Mouse (Mus musculus) T-cell, adult 2 months (primary cell): ENCODE data around the gene Pla2g3.

Experiments
- DNase-seq: peaks from one replicate; pipeline ENCODE4 v3.0.0; 2022; ENCODE audit warnings: low spot score

Gene Pla2g3

DNA sequence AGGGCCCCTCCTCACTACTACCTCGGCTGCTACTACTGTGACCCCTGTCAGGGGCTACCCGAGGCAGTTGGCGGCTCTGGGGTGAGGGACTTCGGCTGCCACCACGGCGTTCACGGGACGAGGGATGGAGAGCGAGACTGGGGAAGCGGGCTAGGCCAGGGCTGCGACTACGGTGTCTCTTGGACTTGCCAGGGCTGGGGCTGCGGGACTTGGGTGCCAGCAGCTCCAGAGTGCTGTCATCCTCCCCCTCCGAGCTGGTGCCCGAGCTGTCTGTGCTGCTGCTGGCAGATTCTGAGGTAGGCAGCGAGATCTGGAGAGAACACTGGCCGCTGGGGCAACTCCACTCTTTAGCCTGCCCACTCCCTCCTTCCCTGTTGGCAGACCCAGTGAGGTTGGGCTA lies 6.8 kb downstream of the Pla2g3 start:
- no peak for DNase-seq

DNA sequence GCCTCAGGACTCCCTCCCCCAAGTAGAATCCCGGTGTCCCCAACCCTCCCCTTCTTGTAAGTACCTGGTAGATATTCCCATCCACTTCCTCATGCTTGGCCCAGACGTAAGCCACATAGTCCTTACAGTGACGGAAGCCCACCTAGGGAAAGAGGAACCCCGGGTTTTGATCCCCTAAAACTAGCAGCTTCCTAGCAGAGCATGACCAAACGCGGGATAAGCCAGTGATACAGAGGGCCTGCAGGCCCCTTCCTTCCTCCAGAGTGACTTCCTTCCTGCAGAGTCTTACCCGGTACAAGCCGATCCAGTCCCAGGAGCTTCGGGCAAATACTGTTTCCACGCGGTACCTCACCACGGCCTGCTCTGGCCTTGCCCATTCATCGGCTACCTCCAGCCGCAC lies 7.4 kb downstream of the Pla2g3 start:
- no peak for DNase-seq

DNA sequence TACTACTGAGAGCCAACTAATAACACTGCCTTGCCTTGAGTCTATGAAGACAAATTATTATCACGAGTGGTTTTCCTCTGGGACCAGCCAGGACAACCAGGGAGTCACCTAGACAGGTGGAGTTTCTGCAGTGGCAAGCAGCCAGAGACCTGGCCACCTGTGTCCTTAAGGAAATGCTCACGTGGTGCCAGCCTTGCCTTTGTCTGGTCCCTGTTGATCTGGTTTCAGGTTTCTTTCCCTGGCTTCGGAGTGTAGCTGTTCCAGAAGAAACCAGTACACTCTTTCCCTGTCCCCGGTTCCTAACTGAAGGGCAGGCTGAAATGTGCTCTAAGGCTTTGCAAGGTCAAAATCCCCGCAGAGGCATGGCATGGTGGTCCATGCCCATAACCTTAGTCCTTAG lies 8.7 kb downstream of the Pla2g3 start:
- no peak for DNase-seq

DNA sequence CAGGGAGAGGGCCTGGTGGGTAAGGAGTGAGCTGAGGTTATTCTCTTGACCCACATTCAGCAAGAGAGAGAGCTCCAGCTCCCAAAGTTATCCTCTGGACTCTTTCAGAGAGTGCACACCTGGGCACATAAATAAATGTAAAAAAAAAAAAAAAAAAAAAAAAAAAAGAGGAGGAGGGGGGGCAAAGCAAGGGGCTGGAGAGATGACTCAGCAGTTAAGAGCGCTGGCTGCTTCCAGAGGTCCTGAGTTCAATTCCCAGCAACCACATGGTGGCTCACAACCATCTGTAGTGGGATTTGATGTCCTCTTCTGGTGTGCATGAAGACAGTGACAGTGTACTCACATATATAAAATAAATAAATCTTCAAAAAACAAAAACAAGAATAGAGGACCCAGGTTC lies 9.2 kb downstream of the Pla2g3 start:
- no peak for DNase-seq

DNA sequence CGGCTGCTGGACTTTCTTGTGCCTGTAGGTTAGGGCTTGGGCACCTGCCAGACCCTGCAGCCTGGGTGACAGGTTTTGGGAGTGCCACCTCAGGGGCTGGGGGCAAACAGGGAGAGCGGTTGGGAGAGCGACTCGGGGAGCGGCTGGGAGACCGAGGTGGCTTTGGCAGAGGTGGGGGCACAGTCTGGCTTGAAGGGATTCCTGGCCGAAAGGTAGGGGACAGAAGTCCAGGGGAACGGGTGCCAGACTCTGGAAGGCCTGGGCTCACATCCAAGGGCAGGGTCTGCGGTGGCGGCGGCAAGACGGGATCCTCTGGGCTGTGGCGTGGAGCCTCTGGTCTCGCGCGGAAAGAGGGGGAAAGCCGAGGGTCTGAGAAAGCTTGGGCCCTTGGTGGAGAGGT lies 14.0 kb downstream of the Pla2g3 start:
- no peak for DNase-seq

DNA sequence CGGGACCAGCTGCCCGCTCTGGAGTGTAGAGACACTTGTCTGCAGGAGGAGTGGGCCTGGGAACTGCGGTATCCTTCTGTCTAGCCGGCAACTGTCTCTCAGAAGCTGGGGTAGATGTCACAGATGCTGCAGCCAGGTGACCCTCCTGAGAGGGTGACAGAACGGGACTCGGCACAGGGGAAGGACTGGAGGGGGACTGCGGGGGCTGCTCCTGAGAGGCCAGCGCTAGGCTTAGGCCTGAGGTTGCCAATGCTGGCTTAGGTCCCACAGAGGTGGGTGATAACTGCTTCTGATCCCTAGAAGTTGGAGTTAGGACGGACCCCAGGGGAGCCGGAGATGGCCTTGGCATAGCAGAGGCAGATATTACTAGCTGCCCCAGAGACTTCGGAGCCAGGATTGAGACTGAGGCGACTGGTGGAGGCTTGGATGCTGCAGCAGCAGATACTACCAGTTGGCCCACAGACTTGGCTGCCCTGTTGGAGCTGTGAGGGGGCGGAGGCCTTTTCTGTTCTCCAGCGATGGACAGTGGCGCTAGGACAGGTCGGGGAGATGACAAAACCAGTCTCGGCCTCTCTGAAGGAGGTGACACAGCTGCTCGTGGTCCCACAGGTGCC lies 14.5 kb downstream of the Pla2g3 start:
- no peak for DNase-seq

DNA sequence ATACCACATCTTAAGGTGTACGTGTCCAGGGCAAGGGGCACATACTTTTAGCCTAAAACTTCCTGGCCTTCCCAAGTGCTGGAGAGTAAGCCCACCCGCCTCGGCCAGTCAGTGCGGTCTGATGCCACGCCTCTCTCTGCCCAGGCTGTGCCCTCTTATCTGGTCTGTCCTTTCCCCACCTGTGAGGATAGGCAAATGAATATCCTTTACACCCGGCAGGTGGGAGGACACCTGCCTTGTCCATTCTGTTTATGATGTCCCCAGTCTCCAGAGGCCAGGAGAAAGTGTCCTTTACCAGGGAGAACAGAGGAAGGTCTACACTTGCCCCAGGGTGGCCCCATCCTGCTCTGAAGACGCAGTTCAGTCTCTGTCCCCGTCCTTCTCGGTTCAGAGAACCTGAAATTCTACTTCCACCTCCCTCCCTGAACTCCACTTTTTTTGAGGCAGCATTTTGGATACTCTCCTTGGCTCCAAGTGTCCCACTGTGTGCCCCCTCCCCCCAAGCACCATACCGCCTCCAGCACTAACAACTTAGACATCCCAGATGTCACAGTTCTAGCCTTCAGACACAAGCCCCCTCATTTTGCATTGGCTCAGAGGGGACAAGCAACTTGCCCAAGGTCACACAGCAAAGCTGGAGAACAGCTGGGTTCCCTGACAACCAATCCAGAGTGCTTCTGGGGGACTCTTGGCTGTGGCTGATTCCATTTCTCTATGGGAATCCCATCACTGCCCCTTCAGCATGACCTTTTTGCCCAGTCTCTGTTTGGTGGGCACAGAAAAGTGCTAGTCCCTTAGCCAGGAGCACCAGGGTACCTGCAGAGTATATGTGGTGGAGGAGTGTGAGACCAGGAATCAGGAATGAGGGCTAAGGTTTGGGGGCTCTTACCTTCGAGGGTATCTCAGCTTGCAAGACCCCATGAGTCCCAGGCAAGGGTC lies 15.9 kb downstream of the Pla2g3 start:
- DNase-seq: no peak

DNA sequence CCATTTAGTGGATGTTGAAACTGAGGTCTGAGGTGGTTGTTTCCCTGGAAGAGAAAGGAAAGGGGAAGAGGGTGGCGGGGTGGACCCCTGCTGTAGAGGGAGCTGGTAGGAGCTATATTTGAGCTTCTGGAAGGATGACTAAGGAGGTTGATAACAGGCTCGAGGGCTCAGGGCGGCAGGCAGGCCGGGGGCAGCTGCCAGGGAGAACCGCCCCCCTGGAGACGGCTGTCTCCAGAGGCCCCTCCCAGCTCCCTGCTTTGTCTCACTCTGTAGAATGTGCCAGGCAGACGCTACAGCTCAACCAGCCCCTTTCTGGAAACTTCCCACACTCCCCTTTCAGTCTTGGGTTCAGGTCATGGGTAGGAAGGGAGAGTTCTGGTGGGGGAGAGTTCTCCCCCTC lies 20.1 kb downstream of the Pla2g3 start:
- no peak for DNase-seq

DNA sequence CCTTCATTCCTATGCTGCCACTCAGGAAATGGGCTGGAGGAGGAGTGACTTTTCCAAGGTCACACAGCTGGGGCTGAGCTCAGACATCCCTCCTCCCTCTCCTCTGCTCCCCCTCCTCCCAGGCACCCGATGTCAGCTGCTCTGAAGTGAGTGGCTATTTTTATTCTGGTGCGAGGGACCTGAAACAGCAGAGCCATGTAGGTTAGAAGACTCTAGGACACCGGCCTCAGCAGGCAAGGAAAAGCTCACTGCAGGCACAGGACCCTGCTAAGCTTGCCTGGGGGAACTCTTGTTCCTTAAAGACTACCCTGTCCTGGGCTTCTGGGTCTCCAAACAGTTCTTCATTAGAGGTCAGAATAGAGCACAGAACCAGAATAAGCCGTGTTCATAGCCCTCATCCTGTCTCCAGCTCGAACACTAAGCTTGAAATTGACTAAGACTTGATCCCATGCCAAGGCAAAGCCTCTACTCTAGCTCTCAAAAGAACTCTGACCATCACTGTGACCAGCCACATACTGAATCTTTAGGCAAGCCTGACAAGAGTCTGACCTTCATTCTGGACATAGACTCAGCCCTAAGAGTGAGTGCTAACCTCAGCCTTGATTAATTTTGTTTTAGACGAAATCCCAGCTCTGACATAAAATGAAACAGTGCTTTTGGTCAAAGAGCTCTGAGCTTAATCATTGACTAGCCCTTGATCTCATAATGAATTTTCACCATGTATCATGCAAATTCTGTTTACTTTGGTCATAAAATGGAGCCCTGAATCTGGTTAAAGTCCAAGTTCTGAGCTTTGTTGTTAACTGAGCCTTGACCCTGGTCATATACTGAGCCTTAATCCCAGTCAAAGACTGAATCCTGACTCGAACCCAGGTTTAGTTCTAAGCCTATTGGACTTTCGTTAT lies 21.3 kb downstream of the Pla2g3 start:
- no peak for DNase-seq

DNA sequence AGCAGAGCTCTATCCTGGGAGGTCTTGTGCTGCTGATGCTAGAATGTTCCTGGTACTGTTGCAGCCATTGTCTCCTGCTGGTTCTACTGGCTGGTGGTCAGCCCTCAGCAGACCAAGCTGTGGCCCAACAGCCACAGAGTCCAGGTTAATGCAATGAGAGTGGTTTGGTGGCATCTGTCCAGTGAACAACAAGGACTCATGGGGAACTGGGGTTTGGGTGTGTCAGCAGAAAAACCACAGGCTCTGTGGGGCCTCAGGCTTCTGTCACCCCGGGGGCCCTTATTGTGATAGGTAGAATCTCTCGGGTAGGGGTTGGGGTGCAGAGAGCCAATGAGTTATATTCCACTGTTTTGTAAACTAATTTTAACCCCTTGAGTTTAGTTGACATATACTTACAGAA lies 22.2 kb downstream of the Pla2g3 start:
- DNase-seq: no peak

DNA sequence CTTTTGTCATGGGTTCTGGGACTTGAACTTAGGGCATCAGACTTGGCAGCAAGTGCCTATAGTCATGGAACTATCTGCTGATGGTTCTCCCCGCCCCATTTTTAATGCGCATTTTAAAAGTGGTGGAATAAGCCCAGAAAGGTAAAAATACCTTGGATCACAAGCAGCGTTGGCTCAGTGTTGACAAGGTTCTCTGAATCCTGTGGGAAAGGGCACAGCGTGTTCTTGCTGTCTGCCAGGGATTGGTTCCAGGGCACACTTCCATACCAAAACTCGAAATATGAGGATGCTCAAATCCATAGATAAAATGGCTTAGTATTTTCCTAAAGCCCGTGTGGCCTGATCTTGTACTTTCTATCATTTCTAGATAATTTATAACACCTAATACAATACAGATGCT lies 25.2 kb downstream of the Pla2g3 start:
- no peak for DNase-seq

DNA sequence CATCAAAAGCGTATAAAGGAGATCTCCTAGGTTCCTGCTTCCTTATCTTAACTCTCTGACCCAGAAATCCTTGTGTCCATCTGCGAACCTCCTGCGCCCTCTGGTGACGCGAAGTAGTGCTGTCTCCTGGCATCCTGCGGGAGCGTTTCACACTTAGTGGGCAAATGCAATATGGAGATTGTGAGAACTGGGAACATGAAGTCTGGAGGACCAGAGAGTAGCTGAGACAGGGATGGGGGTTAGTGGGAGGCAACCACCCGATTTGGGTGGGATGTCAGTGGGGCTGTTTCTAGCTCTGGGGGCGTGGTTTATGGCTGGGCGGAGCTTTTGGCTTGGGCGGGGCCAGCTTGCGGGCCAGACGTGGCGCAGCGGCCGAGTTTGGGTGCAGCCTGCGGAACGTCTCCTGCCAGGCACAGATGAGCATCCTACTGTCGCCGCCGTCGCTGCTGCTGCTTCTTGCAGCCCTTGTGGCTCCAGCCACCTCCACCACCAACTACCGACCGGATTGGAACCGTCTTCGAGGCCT lies 26.5 kb downstream of the Pla2g3 start, which contains the start of gene Selenom:
Gene Selenom (plus strand): TSS at position 156 of the 526 bp plus-strand sequence.
- DNase-seq: peak; percentile 59

DNA sequence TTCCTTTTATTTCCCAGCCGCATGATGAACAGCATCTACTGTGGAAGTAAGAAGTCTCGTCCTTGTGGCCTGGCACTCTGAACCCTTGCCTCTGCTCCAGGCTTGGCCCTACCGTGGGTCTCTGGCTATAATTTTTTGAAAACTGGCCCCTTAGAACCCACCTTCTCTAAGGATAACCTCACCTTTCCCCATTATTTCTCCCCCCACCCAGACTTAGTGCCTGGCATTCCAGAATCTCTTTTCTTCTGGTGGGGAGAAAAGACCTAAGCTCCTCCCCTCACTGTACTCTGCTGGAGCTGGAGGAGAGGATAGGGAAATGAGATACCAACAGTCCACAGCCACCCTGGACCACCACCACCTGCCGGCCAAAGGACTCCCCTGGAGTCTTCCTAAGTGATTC lies 27.1 kb downstream of the Pla2g3 start:
- no peak for DNase-seq

DNA sequence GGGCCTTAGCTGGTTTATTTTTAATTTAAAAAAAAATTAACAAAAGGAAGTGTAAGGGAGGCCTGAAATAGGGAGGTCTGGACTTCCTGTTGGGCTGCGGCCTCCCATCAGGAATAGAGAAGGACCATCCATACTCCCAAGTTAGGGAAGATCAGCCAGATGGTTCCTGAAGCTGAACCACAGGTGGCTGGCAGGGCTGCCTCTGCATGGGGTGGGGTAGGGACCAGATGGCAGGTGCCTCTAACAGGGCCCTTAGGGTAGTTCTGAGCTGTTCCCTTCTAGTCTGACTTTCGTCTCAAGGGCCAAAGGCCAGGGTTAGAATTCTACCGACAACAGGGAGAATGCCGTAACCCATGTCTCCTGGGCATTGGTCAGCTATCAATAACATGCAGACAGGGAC lies 27.6 kb downstream of the Pla2g3 start:
- DNase-seq: no peak

DNA sequence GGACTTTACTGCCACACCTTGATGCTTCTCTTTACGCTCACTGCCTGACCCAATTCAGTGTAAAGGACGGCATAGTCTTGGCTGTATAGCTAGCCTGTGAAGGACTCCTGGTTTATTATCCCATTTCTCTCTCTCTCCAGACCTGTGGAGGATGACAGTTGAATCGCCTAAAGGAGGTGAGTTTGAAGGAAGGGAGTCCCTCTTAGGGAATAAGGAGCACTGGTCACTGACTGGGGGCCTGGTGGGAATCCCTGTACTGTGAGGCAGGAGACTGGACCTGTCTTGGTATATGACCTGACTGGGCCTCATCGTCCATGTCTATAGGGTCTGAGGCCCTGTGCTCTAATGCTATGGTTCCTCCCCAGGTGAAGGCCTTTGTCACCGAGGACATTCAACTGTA lies 28.0 kb downstream of the Pla2g3 start:
- DNase-seq: no peak

DNA sequence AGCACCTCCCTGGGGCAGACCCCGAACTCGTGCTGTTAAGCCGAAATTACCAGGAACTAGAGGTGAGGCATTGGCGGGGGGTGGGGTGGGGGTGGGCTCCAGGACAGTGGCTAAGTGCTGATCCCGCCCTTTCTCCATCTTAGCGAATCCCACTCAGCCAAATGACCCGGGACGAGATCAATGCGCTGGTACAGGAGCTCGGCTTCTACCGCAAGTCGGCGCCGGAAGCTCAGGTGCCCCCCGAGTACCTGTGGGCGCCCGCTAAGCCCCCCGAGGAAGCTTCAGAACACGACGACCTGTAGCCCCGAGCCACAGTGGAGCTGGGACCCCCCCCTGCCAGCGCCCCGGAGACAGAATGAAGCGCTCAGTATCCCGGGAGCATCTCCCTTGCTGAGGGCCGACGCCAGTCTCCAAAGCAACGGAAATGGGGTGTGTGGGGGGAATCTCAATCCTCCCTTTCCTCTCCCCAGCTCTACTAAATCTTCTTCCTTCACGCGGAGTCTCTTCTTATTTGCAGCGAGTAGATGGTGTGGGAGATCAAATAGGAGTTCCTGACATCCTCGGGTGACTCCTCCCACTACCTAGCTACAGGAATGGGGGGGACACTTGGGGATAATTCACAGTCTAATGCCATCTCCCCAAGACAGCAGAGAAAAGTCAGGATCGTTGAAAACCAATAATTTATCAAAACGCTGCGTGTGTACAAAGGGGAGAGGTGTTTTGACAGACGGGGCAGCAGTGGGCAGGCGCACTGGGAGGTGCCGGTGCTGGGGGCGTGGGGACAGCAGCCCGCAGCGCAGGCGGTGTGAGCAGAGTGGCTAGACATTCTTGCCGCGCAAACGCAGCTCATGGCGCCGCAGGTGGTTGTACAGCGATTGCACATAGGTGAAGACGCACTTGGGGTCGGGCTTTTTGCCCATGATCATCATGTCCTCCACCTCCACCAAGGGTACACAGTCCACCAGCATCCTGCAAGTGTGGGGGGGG lies 29.1 kb downstream of the Pla2g3 start:
- peak; percentile 64 for DNase-seq

DNA sequence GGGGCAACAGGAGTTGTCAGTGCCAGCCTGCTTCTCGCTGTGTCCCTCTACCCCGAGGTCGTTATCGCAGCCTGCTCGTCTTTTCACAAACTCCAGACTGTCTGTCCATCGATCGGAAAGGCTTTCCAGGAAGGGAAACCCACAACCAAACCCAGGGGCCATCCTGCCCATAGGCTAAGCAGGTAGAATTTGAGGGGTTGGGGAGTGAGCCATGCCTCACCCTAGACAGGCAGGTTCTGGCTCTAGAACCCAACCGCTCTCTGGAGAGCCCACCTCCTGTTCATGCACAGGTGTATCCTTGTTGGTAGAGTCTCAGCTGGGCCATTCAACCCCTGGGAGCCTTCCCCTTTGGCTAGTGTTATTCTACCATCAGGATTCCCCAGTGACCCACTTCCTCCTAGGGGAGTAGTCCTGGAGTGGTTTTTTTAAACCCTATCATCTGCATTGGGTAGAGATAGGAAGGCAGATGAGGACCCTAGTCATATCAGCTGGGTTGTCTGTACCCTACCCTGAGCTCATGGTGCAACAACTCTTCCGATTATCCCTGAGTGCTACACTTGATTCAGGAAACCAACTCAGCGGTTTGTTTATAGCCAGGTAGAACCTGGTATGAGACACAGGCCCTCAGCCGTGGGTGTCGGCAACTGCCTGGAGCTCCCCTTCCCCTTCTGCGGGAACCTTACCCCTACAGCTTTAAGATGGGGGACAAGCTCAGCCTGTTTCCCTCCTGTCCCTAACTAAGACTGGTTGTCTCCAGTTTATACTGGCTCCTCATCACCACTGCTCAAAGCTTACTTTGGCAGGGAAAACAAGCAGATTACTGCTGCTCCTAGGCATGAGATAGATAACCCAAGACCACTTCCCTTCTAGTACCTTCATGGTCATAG lies 30.0 kb downstream of the Pla2g3 start:
- no peak for DNase-seq

DNA sequence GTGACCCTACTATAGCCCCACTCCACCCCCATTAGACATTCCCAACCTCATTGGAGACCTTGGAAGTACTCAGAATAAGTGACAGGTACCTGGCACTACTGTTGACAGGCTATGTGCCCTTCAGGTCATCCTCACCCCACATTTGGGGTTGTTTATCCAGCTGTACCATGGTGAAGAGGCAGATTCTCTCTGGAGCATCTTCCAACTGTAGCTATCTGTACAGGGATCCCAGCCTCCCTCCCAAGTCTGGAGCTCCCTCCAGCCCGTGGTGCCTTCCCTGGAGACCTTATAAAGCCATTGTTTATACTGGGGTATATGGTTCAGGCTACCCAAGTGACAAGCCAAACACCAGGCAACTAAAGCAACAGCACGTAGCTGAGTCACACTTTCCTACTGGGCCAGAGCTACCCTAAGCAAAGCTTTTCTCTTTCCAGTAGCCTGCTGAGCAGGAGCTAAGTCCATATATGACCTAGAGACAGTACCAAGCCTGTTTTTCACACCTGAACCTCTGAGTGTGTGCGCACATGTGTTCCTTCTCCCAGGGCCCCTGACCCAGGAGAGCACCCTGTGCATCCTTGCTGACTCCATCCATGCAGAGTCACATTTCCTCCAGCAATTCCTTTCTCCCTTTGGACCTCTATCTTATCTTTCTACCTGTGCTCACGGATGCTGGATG lies 31.1 kb downstream of the Pla2g3 start:
- no peak for DNase-seq

DNA sequence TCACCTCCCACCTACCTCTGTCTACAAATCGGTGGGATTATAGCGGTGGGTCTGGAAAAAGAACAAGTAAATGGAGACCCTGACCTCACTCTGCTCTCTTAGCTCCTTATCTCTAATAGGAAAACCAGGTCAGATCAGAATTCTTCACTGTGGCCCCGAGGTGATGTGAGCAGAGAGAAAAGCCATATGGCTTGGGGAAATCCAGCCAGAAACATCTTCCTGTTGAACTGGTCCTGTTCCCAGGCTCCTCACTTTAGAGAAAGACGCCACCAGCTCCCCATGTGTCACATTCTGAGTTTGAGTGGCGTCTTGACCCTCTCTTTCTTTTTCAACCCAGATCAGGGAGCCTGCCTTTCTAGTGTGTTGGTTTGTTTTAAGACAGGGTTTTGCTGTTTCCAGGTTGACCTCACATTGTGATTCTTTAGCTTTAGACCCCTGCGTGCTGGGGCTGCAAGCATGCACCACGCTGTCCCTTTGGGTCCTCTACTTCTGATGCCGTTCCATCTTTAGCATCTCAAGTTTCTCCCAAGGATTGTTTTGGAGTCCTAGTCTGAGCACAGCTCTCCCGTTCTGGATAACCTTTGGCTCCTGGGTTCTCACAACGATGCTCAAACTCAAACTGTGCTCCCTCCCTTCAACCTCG lies 31.8 kb downstream of the Pla2g3 start:
- no peak for DNase-seq
